Mouse (Mus musculus) C2C12 (cell line): ENCODE results near the gene Clca2.

ENCODE experiments used
- CEBPB ChIP-seq: IDR thresholded peaks from one replicate; pipeline ENCODE4 v1.6.1; 2011; ENCODE audit warnings: low read depth, mild to moderate bottlenecking, control low read depth, moderate library complexity
- CTCF ChIP-seq: IDR thresholded peaks from one replicate; pipeline ENCODE4 v1.5.1; 2011; ENCODE audit not compliant: control insufficient read depth, insufficient read depth, insufficient read length
- MAX ChIP-seq: IDR thresholded peaks from one replicate; pipeline ENCODE4 v1.6.1; 2011; ENCODE audit warnings: mild to moderate bottlenecking, control low read depth
- MYOD1 ChIP-seq: IDR thresholded peaks from one replicate; pipeline ENCODE4 v1.6.1; 2011; ENCODE audit warnings: low read depth; ENCODE audit not compliant: control insufficient read depth, insufficient read length
- MYOG ChIP-seq: IDR thresholded peaks from one replicate; pipeline ENCODE4 v1.6.1; 2011; ENCODE audit not compliant: control insufficient read depth, insufficient read length; ENCODE audit errors: extremely low read depth
- USF1 ChIP-seq: IDR thresholded peaks from one replicate; pipeline ENCODE4 v1.6.1; 2011; ENCODE audit warnings: low read depth, mild to moderate bottlenecking, control low read depth, moderate library complexity

DNA sequence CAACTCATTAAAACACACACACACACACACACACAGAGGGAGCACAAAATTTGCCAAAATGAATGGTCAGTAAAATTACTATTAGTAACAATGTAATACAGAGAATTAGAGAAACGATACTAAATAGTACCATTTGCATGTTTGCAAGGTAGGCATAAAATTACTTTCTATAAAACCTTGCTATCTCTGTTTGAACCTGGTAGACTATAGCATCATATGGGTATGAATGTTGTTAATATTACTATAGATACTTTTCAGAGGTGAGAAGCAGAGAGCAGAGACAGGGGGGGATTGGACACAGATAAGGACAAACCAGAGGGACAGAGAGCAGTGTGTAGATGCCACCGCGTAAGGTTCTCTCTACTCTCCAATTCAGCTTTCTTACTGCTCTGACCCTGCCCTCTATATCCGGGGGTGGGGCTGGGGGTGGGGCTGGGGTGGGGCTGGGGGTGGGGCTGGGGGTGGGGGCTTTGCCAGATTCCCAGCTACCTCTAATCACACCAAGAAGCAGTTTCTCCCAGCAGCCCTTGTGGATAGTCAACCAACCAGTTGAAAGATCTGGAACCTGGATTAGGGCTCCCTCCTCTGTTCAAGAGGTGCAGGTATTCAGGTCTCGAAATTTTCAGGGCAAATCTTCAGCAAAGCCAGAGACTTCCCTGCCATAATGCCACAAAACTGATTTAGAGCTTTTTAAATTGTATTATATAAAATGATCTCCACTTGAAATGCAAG, 6.7 kb upstream of the Clca2 start:
- TF ChIP-seq CTCF (no peak), CEBPB (no peak), MAX (no peak), USF1 (no peak), MYOD1 (no peak), MYOG (no peak)
